Mouse (Mus musculus): ENCODE data around the gene Itga7. TPM values are rescaled to one million over a fixed set of nuclear protein-coding genes. Genes with fewer than 3 reads are reported as not detected.

Itga7 gene
- polyA plus RNA-seq, 1 experiment: 0.71 TPM

- TF ChIP-seq GATA1 (IDR thresholded peaks at IDR 0.05; ENCODE audit: low read length): no peak
These were observed 12.9 kb upstream of the Itga7 start for GRCm38 (mm10) chr10:128920736-128921161.

GRCm38 (mm10) chr10:128921251-128921650 lies 12.4 kb upstream of the Itga7 start:
- no peak for TF ChIP-seq GATA1 (IDR thresholded peaks at IDR 0.05; ENCODE audit: low read length)

GRCm38 (mm10) chr10:128921883-128922821 lies 11.5 kb upstream of the Itga7 start:
- TF ChIP-seq GATA1 (IDR thresholded peaks at IDR 0.05; ENCODE audit: low read length): no peak

GRCm38 (mm10) chr10:128922822-128923012 lies 10.9 kb upstream of the Itga7 start, which contains the start of gene Rdh5:
Gene Rdh5, minus strand, starts transcription at chr10:128922888.
- no peak for TF ChIP-seq GATA1 (IDR thresholded peaks at IDR 0.05; ENCODE audit: low read length)

- TF ChIP-seq GATA1 (IDR thresholded peaks at IDR 0.05; ENCODE audit: low read length): no peak
These were observed 10.5 kb upstream of the Itga7 start for GRCm38 (mm10) chr10:128923013-128923691.

GRCm38 (mm10) chr10:128923935-128924334 lies 9.7 kb upstream of the Itga7 start, which contains the start of gene Bloc1s1:
Gene Bloc1s1, minus strand, starts transcription at chr10:128924035.
- TF ChIP-seq GATA1 (IDR thresholded peaks at IDR 0.05; ENCODE audit: low read length): no peak

GRCm38 (mm10) chr10:128928356-128928755 lies 5.3 kb upstream of the Itga7 start:
- no peak for TF ChIP-seq GATA1 (IDR thresholded peaks at IDR 0.05; ENCODE audit: low read length)

GRCm38 (mm10) chr10:128929638-128930378 lies 3.8 kb upstream of the Itga7 start:
- TF ChIP-seq GATA1 (IDR thresholded peaks at IDR 0.05; ENCODE audit: low read length): no peak

GRCm38 (mm10) chr10:128931441-128931840 lies 2.2 kb upstream of the Itga7 start:
- TF ChIP-seq GATA1 (IDR thresholded peaks at IDR 0.05; ENCODE audit: low read length): no peak

- no peak for TF ChIP-seq GATA1 (IDR thresholded peaks at IDR 0.05; ENCODE audit: low read length)
These were observed 531 bp downstream of the Itga7 start for GRCm38 (mm10) chr10:128933976-128934721.

GRCm38 (mm10) chr10:128934997-128935787 lies 1.6 kb downstream of the Itga7 start:
- TF ChIP-seq GATA1 (IDR thresholded peaks at IDR 0.05; ENCODE audit: low read length): no peak

GRCm38 (mm10) chr10:128935826-128936440 lies 2.3 kb downstream of the Itga7 start:
- no peak for TF ChIP-seq GATA1 (IDR thresholded peaks at IDR 0.05; ENCODE audit: low read length)

- no peak for TF ChIP-seq GATA1 (IDR thresholded peaks at IDR 0.05; ENCODE audit: low read length)
These were observed 4.3 kb downstream of the Itga7 start for GRCm38 (mm10) chr10:128937756-128938390.

- no peak for TF ChIP-seq GATA1 (IDR thresholded peaks at IDR 0.05; ENCODE audit: low read length)
These were observed 4.8 kb downstream of the Itga7 start for GRCm38 (mm10) chr10:128938457-128938856.
